Mouse (Mus musculus) embryonic fibroblast, embryonic 13.5 days (primary cell): Measurements from ENCODE around the gene Ptprn2.

ENCODE experiments used
- CTCF ChIP-seq: IDR thresholded peaks from 2 replicates; pipeline ENCODE4 v1.5.1; 2011; ENCODE audit warnings: mild to moderate bottlenecking, control low read depth, low read length, moderate library complexity, borderline replicate concordance; ENCODE audit not compliant: insufficient read depth
- POLR2A ChIP-seq: IDR thresholded peaks from 2 replicates; pipeline ENCODE4 v1.6.1; 2011; ENCODE audit warnings: low read depth, mild to moderate bottlenecking, control low read depth, low read length, moderate library complexity

DNA sequence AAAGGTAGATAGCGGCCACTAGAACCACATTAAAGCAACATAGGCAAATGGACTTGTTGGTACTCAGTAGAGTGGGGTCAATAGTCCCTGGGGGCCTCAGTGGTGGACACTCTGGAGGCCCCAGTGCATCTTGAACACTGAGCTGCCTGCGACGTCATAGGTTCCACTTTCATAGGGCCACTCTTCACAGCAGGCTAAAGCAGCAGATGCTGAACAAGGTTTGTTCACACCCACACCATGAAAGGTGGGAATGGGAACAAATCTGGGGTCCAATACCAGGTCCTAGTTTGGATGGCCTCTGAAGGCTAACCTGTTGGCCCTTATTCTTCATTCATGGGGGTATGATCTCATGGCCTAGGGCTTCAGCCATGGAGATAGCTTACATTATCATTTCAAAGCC is 641.6 kb downstream of the Ptprn2 start:
- TF ChIP-seq CTCF: no peak
- TF ChIP-seq POLR2A: no peak
